Mouse (Mus musculus) gastrocnemius, adult 2 months (tissue): ENCODE measurements around the gene Trim41. TPM values are rescaled to one million over a fixed set of nuclear protein-coding genes. Genes with fewer than 3 reads are reported as not detected.
"Not testable (repeated sequence)": the region's sequence is repeated elsewhere in the genome, so short reads cannot be mapped to it uniquely, and the experiment has no call there.

Source experiments
- DNase-seq: peaks from one replicate; pipeline ENCODE4 v3.0.0; 2022
- H3K27ac ChIP-seq: fragments of 200-600 bp; 2 replicates; pipeline ENCODE4 v1.8.1; 2022; ENCODE audit warnings: mild to moderate bottlenecking
- H3K4me3 ChIP-seq: fragments of 200-600 bp; 2 replicates; pipeline ENCODE4 v1.8.1; 2022; ENCODE audit warnings: mild to moderate bottlenecking, moderate library complexity
- CTCF ChIP-seq: fragments of 200-600 bp; IDR thresholded peaks from 2 replicates; pipeline ENCODE4 v1.8.1; 2022; ENCODE audit warnings: antibody characterized with exemption, mild to moderate bottlenecking, moderate library complexity
- intact Hi-C: fragments of 180-260 bp; cut with DNase I; formaldehyde crosslinking; loops from one replicate; pipeline ENCODE4 v1.15.1; 2025
- long read RNA-seq, 2 experiments: library from polyadenylated mRNA; stranded (forward); transcript quantifications; one replicate each; pipeline ENCODE4 v2.0.0; 2021
- total RNA-seq, 2 experiments: library from RNA; stranded (reverse); gene quantifications; 2 replicates each; pipeline ENCODE4 v1.2.3; 2021

Trim41 gene
- total RNA-seq: 10 to 100 TPM; 19.9 to 23.6 TPM
- long read RNA-seq, experiment 1: 0 reads
- long read RNA-seq, experiment 2, partial matches to known transcripts: 5 of 5 reads
- long read RNA-seq, experiment 2, other reads (novel, unspliced or antisense): 0 of 5 reads

- intact Hi-C loops: loop anchor here (1.0 to 10.0 kb wide), 3 partner anchors 16 to 388 kb away; partner anchors contain the start of gene Zfp62
- peak; percentile 100 for DNase-seq
- TF ChIP-seq CTCF: no peak
Observed at GRCm38 (mm10) chr11:48816800-48817665, at the start of gene Trim41. Gene Trim41 (minus strand): TSS chr11:48817353.

DNA sequence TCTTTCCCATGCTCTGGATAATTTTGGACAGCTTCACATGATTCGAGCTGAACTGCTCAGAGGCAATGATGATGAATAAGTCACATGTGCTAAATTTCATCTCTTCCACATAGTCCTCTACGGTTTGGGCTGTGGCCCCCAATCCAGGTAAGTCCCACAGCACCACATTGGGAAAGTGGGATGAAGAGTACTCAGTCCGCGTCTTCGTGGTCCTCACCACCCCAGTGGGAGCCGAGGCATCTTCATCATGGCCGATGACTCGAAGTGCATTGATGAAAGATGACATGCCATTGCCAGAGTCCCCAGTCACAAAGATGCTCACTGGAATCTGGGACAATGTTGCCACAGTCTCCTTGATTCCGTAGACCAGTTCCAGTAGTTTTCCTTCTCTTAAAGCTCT lies 49.3 kb upstream of the Trim41 start:
- DNase-seq: no peak
- no peak overlapping the region for H3K4me3 ChIP-seq
- no peak for TF ChIP-seq CTCF
- H3K27ac ChIP-seq: no peak overlapping the region
- intact Hi-C loops: no loop called here

More at GRCm38 (mm10) chr11:48816800-48817665, at the start of gene Trim41:
- H3K27ac ChIP-seq: peak within 1 kb of the TSS; percentile 99
- peak within 1 kb of the TSS; percentile 91 for H3K4me3 ChIP-seq

DNA sequence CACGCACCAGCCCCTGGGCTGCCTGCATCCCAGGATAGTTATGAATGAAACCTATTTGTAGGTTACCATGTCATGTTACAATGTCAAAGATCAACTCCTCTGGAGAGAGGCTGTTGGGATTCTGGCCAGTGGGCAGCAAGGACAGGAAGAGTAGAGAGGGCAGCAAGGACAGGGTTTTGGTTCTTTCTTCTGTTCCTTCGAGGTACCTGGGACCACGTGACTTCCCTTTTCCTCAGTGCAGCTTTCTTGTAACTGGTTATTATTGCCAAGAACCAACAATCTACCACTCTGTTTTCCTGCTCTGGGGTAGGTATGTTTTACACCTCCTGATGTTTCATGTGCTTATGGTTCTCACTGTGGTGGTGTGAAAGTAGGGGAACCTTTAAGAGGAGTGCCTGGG lies 46.7 kb upstream of the Trim41 start:
- intact Hi-C loops: no loop called here

DNA sequence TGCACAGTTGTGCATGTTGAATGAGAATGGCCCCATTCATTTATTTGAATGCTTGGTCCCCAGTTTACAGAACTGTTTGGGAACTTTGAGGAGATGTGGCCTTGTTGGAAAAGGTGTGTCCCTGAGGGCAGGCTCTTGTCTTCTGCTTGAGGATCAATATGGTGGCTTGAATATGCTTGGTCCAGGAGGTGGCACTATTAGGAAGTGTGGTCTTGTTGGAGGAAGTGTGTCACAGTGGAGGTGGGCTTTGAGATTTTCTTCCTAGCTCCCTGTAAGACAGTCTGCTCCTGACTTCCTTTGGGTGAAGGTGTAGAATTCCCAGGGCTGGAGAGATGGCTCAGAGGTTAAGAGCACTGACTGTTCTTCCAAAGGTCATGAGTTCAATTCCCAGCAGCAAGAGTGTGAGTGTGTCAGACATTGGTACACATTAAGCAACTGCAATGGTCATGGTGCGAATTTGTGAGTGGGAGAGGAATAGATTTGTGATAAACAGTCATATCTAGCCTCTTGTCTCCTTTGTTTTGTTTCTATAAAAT lies 45.7 kb upstream of the Trim41 start:
- no peak overlapping the region for H3K27ac ChIP-seq
- H3K4me3 ChIP-seq: no peak overlapping the region
- no peak for DNase-seq
- no peak for TF ChIP-seq CTCF
- intact Hi-C loops: no loop called here

More for the DNA sequence above, 46.7 kb upstream of the Trim41 start:
- no peak for TF ChIP-seq CTCF
- no peak overlapping the region for H3K27ac ChIP-seq
- no peak overlapping the region for H3K4me3 ChIP-seq
- DNase-seq: no peak

DNA sequence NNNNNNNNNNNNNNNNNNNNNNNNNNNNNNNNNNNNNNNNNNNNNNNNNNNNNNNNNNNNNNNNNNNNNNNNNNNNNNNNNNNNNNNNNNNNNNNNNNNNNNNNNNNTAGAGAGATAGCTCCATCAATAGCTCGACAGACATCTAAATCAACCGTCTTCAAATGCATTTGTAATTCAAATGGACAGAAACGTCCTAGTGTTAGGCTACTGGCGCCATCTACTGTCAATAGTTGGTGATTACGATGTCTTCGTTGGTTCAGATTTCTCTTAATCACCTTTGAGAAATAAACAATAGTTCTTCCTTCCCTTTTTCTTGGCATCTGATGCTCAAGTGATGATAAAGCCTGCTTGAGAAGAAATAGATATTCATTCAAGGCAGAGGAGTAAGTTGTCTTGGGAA lies 41.9 kb upstream of the Trim41 start:
- peak; percentile 43 for DNase-seq
- intact Hi-C loops: loop anchor here (1.0 kb wide), 1 partner anchor 70 kb away; no protein-coding TSS in a partner anchor
- no peak overlapping the region for H3K27ac ChIP-seq
- H3K4me3 ChIP-seq: peak overlapping the region; percentile 80
- TF ChIP-seq CTCF: peak; percentile 90

DNA sequence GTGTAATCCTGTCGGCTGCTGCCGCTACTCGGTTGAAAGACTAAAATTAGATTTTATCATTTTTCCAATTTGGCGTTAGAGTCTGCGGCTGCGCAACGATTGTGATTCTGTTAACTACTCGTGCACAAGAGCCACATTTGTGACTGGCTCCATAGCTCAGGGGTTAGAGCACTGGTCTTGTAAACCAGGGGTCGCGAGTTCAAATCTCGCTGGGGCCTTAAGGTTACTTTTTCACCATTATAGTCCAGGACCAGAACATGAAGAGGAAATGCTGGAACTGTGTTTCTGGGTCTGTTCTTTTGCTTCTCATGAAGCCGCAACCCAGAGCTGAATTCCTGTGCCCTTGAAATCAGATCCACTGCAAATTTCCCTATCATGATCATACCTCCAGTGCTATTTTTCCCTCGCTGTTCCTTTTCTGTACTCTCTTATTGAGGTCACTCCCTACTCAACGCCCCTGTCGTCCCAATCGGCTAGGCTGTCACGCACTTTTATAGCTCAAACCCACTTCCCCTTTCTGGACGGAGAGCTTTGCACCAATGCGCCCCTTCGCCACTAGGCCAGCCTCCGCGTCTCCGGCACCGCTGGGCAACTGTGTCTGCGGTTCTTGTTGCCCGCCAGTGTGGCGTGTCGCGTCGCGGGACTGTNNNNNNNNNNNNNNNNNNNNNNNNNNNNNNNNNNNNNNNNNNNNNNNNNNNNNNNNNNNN lies 36.5 kb upstream of the Trim41 start:
- TF ChIP-seq CTCF: peak; percentile 45; the same call in 1 of the 2 replicates
- Histone ChIP-seq H3K4me3 (peak overlapping the region; percentile 80), H3K27ac (peak overlapping the region; percentile 88)
- intact Hi-C loops: loop anchor here (1.0 to 2.0 kb wide), 2 partner anchors 15 to 35 kb away; no protein-coding TSS in a partner anchor
- DNase-seq: peak; percentile 87

DNA sequence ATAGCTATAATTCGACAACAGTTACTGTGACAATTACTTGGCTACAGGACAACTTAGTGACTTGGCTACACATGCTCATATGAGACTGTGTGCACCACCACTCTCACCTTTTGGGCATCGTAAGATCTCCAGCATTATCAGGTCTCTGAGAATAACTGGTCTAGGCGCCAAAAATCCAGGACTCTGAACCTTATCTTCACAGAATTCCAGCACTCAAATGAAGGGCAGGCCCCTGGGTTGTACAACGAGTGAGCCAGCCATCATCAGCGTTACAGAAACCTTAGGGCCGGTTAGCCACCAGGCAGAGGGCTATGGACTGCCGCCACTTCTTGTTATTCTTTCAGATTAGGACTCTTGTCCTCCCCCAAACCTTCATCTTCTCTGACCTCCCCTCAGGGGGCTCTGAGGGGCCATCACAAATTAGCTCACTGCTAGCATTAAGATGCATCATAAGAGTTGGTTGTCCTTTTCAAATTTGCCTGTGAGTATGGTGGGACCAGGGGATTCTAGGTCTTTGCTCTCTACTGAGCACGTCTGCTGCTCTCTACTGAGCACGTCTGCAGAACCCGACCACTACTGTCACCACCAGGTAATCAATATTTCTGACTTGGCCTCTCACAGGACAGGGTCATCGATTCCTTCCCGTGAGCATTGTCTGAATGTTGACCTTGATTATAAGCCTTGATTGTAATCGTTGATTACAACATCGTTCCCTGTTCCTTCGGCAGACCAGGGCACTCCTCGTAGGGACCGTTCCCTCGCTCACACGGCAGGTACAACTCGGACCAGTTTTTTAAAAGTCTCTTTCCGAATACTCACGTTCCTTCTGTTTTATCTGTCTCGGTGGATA lies 35.7 kb upstream of the Trim41 start:
- intact Hi-C loops: loop anchor here (1.0 to 2.0 kb wide), 2 partner anchors 14 to 35 kb away; no protein-coding TSS in a partner anchor

DNA sequence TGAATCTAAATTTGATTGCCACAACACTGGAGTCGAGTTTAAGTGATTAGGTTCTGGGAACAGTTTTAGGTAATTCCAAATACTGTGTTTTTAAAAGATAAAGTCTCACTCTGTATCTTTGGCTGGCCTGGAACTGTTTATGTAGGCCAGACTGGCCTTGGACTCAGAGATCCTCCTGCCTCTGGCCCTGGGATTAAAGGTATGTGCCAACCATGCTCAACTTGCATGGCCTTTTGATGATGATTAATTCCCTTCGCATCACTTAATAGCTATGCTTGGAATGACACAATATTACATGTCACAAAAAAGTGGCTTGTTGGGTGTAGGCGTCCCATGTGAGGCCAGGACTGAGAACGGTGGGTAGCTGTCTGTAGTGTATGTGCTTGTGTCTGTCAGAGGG lies 35.0 kb upstream of the Trim41 start:
- no peak for TF ChIP-seq CTCF
- Histone ChIP-seq H3K27ac (peak overlapping the region; percentile 88), H3K4me3 (peak overlapping the region; percentile 80)
- DNase-seq: no peak
- intact Hi-C loops: loop anchor here (2.0 kb wide), 1 partner anchor 13 kb away; no protein-coding TSS in a partner anchor

More for the DNA sequence above, 35.7 kb upstream of the Trim41 start:
- Histone ChIP-seq H3K4me3 (peak overlapping the region; percentile 80), H3K27ac (peak overlapping the region; percentile 88)
- DNase-seq: no peak
- TF ChIP-seq CTCF: no peak

DNA sequence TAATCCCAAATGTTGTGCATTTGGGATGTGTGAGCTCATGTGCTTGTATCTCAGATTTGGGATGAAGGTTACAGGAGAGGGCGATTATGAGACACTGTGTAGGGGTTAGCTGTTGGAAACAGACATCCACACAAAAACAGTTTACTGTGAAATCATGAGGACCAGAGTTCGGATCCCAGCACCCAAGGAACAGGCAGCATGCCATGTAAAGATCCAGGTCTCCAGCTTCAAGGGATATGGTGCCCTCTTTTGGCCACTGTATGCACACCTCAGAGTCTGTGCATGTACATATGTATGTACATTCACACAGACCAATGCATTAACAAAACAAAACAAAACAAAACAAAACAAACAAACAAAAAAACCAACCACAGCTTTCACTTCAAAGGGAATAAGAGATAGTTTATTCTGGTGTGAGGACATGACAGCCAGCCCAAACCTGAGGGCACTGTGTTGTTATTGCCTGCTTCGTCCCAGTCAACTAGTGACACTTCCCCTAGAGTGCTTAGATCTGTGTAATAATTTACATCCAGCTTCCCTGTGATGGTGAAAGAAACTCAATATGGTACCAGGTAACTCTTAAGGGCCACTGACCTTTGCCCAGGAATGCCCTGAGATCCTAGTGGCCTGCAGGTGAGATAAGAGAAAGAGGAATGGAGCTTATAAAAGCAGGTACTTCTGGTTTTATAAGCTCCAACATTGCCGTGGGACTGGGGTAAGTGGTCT lies 34.3 kb upstream of the Trim41 start:
- no peak for DNase-seq
- peak overlapping the region; percentile 88 for H3K27ac ChIP-seq
- no peak overlapping the region for H3K4me3 ChIP-seq
- intact Hi-C loops: no loop called here
- peak; percentile 33; the same call in 1 of the 2 replicates for TF ChIP-seq CTCF

DNA sequence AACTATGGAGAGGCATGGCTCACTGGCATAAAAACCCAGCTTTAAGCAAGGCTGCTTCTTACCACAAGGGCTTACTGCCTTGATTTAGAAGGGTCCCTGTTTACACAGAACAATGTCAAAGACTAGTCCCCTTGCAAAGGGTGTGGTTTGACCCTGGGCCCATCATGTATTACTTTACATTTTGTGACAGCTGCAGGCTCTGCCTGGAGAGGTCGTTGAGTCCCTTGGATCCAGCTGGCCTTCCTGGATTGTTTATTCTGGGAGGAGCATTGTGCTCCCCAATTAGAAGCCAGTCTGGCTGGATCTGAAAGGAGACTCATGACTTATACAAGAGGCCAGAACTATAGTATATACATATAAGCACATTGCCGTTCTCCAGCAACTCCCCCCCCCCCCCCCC lies 33.1 kb upstream of the Trim41 start:
- intact Hi-C loops: no loop called here
- no peak for TF ChIP-seq CTCF
- Histone ChIP-seq H3K27ac (peak overlapping the region; percentile 43), H3K4me3 (no peak overlapping the region)
- DNase-seq: no peak

DNA sequence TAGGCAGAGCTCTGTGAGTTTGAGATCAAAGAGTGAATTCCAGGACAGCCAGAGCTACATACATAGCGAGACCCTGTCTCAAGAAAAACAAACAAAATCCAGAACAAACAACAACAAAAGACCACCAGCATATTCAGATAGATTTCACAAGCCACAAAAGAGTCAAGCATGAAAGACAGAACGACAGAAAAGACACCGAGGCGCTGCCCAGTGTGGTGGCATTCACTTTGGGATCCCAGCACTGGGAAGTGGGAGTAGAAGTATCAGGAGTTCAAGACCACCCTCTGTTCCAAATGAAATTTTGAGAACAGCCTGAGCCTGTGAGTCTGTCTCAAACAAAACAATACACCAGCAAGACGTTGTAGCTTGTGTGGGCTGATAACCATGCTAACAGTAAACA lies 29.7 kb upstream of the Trim41 start:
- no peak for DNase-seq
- Histone ChIP-seq H3K27ac (no peak overlapping the region), H3K4me3 (no peak overlapping the region)
- TF ChIP-seq CTCF: no peak
- intact Hi-C loops: no loop called here

GRCm38 (mm10) chr11:48846362-48846761 lies 29.2 kb upstream of the Trim41 start:
- H3K27ac ChIP-seq, intact Hi-C loops, H3K4me3 ChIP-seq, DNase-seq: not testable (repeated sequence)
